Mouse (Mus musculus): ENCODE measurements at regions not wholly inside any gene's neighbourhood (a gene's known extent, or its start where the extent isn't known, plus 50 kb on each side); places are given as distances from the start of the nearest gene placed in this dataset.

- TF ChIP-seq CTCF (IDR thresholded peaks at IDR 0.05; ENCODE audit: control insufficient read depth, insufficient read depth, low read length) (no peak), POLR2A (IDR thresholded peaks at IDR 0.05; ENCODE audit: borderline replicate concordance, control insufficient read depth, low read depth, low read length) (no peak)
Observed at GRCm38 (mm10) chr9:14147088-14147487, 127.8 kb upstream of the Sesn3 start.
